Mouse (Mus musculus) G1E (cell line): Measurements from ENCODE around the gene Ttc28.

Source experiments
- CTCF ChIP-seq: IDR thresholded peaks from 2 replicates; pipeline ENCODE4 v1.5.1; 2012; ENCODE audit warnings: low read depth, low read length, inconsistent platforms, mixed read lengths
- GATA1 ChIP-seq: IDR thresholded peaks from 2 replicates; pipeline ENCODE4 v1.6.1; 2012; ENCODE audit warnings: borderline replicate concordance, low read length, inconsistent platforms, mixed read lengths
- GATA2 ChIP-seq: IDR thresholded peaks from 2 replicates; pipeline ENCODE4 v1.6.1; 2012; ENCODE audit warnings: low read depth, low read length, inconsistent platforms, borderline replicate concordance
- POLR2AphosphoS5 ChIP-seq: IDR thresholded peaks from 2 replicates; pipeline ENCODE4 v1.6.1; 2012; ENCODE audit warnings: low read depth, low read length, inconsistent platforms; ENCODE audit not compliant: insufficient replicate concordance
- TAL1 ChIP-seq: conservative IDR thresholded peaks from 2 replicates; pipeline ENCODE4 v1.6.1; 2012; ENCODE audit warnings: low read depth, low read length, inconsistent platforms, mixed read lengths

DNA sequence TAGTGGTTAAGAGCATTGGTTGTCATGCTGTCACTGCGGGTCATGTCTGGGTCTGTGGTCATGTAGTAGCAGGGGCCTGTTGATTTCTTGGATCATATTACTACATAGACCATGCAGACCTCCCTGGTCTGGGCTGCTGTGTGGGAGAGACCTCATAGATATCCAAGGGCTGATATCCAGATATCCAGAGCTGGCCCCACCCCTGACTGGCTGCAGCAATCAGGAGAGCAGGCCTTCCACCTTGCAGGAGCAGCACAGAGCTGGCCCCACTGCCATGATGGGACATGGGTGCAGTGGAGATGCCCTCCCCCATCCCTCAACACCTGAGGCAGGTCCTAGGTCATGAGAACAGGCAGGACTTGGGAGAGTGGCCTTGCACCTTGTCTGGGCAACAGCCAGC is 4.3 kb upstream of the Ttc28 start:
- TF ChIP-seq POLR2AphosphoS5 (no peak), CTCF (no peak), TAL1 (no peak), GATA1 (no peak), GATA2 (no peak)
